10 mouse cellular contexts compared by ENCODE assay signal in the genomic region with DNA sequence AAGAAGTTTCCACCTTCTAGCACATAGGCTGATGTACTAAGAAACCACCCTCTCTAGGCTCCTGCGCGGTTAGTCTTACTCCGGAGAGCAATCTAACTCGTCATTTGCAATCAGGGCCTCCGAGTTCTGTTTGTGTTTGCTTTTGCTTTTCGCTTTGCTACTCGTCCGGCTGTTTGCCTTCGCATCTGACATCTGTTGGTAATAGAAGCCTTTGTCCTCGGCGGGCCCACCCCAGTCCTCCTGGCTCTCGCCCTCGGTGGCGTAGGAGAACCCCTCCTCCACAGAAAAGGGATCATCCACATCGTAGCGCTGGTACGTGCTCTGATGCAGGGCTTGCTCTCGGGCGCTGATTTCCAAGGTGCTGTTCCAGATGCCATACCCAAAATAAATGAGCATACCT. TPM values are rescaled to one million over a fixed set of nuclear protein-coding genes. Genes with fewer than 3 reads are reported as not detected.
DNase-seq lines count a peak whose midpoint lies in the region; ATAC-seq lines count a peak whose summit lies in the region.
"Had no signal": no experiment of that assay in that cellular context is flagged by ENCODE, and none has a peak within 500 bp of the region (broad histone marks: within the 10 kb centered on the region; RNA-seq: fewer than 3 reads in every experiment).

No protein-coding gene starts in this region.

- H3K9ac ChIP-seq in embryonic facial prominence, embryonic 11.5 days (replicated peaks; ENCODE audit: low read length) = peak overlapping the region; percentile 47
- H3K9ac ChIP-seq in hindbrain, embryonic 12.5 days = 0 out of 2 replicates have a peak overlapping the region, but pooled peaks have one; percentile 27
- H3K9ac ChIP-seq in midbrain, embryonic 16.5 days (ENCODE audit: low read depth, low read length) = 0 out of 2 replicates have a peak overlapping the region, but pooled peaks have one; percentile 21

- H3K4me1 ChIP-seq in embryonic facial prominence, embryonic 11.5 days (ENCODE audit: control insufficient read depth, insufficient read depth, low read length) = no peaks in the 10 kb centered on the region
- H3K4me1 ChIP-seq in hindbrain, embryonic 12.5 days = peaks cover 25% of the 10 kb centered on the region
- peaks cover 3% of the 10 kb centered on the region; the same call in 1 of the 2 replicates for H3K4me1 ChIP-seq in midbrain, embryonic 16.5 days (ENCODE audit: control insufficient read depth, insufficient read depth, low read length)

- ATAC-seq in embryonic facial prominence, embryonic 11.5 days (replicated peaks; ENCODE audit: insufficient number of reproducible peaks, low FRiP score, low TSS enrichment, low read depth) = no peak
- peak; percentile 69 for ATAC-seq in hindbrain, embryonic 12.5 days (ENCODE audit: low FRiP score)
- ATAC-seq in midbrain, embryonic 16.5 days = 0 out of 2 replicates have a peak, but pooled peaks have one; percentile 30
- ATAC-seq in megakaryocyte progenitor cell, adult 5-6 weeks (replicated peaks; ENCODE audit: poor library complexity) = no peak

- peak overlapping the region; percentile 37 for H3K27ac ChIP-seq in embryonic facial prominence, embryonic 11.5 days (replicated peaks; ENCODE audit: low read depth, low read length)
- H3K27ac ChIP-seq in hindbrain, embryonic 12.5 days = no peak overlapping the region
- H3K27ac ChIP-seq in midbrain, embryonic 16.5 days (ENCODE audit: low read length) = no peak overlapping the region

- no peaks in the 10 kb centered on the region for H3K27me3 ChIP-seq in embryonic facial prominence, embryonic 11.5 days (ENCODE audit: control insufficient read depth, insufficient read depth, low read length)
- no peaks in the 10 kb centered on the region for H3K27me3 ChIP-seq in hindbrain, embryonic 12.5 days
- H3K27me3 ChIP-seq in midbrain, embryonic 16.5 days (ENCODE audit: control insufficient read depth, insufficient read depth, low read depth, low read length) = no peaks in the 10 kb centered on the region

- no peaks in the 10 kb centered on the region for H3K9me3 ChIP-seq in embryonic facial prominence, embryonic 11.5 days (replicated peaks; ENCODE audit: control insufficient read depth, low read length)
- H3K9me3 ChIP-seq in hindbrain, embryonic 12.5 days (replicated peaks) = no peaks in the 10 kb centered on the region
- H3K9me3 ChIP-seq in midbrain, embryonic 16.5 days (replicated peaks; ENCODE audit: control insufficient read depth, low read length, poor library complexity, severe bottlenecking) = no peaks in the 10 kb centered on the region
- H3K9me3 ChIP-seq: G1E had no signal

- no peaks in the 10 kb centered on the region for H3K36me3 ChIP-seq in embryonic facial prominence, embryonic 11.5 days (replicated peaks; ENCODE audit: control insufficient read depth, insufficient read depth, low read depth, low read length)
- H3K36me3 ChIP-seq in hindbrain, embryonic 12.5 days = no peaks in the 10 kb centered on the region
- H3K36me3 ChIP-seq in midbrain, embryonic 16.5 days (ENCODE audit: control insufficient read depth, insufficient read depth, low read length) = no peaks in the 10 kb centered on the region
- H3K36me3 ChIP-seq: G1E had no signal

- H3K4me3 ChIP-seq in embryonic facial prominence, embryonic 11.5 days (ENCODE audit: low read depth, low read length) = no peak overlapping the region
- H3K4me3 ChIP-seq in hindbrain, embryonic 12.5 days = peak overlapping the region; percentile 13; the same call in 1 of the 2 replicates
- H3K4me3 ChIP-seq in midbrain, embryonic 16.5 days (ENCODE audit: low read depth, low read length) = no peak overlapping the region

- H3K4me2 ChIP-seq in embryonic facial prominence, embryonic 11.5 days (ENCODE audit: low read depth, low read length) = peak overlapping the region; percentile 29; the same call in 1 of the 2 replicates
- H3K4me2 ChIP-seq in hindbrain, embryonic 12.5 days (replicated peaks) = peak overlapping the region; percentile 46
- peak overlapping the region; percentile 34 for H3K4me2 ChIP-seq in midbrain, embryonic 16.5 days (ENCODE audit: low read length)

- peak; percentile 41 to 51 for DNase-seq in kidney, postnatal 4 days
- no peak for DNase-seq in kidney, postnatal 14 days
- DNase-seq in embryonic facial prominence, embryonic 11.5 days (ENCODE audit: low spot score) = peak; percentile 64
- no peak for DNase-seq in frontal cortex, postnatal 25 days (ENCODE audit: low spot score in 2 of 2)
- no peak for DNase-seq in adrenal gland, postnatal 25 days
- DNase-seq: cerebellum, adult 9-11 months had no signal

- WGBS in embryonic facial prominence, embryonic 11.5 days = under 1% methylated on average over 19 of the region's 19 CpGs
- WGBS in hindbrain, embryonic 12.5 days = 9% methylated on average over 19 of the region's 19 CpGs
- 12% methylated on average over 19 of the region's 19 CpGs for WGBS in midbrain, embryonic 16.5 days

RNA-seq across cellular contexts. Expression of a gene that starts 59.3 kb away (rescaled TPM):
- 28.3 and 36.7 TPM in 2 replicates for polyA plus RNA-seq in embryonic facial prominence, embryonic 11.5 days (2014; fragmentation: Nextera tagmentation; extraction: Ambion mirVana)
- polyA plus RNA-seq in hindbrain, embryonic 12.5 days (2016; fragmentation: Nextera tagmentation; extraction: Ambion mirVana) = 31.2 and 31.3 TPM in 2 replicates
- 37.3 and 41.4 TPM in 2 replicates for polyA plus RNA-seq in midbrain, embryonic 16.5 days (2015; fragmentation: Nextera tagmentation; extraction: Ambion mirVana)
- not detected in 2 replicates for total RNA-seq in megakaryocyte progenitor cell, adult 5-6 weeks (2015)
- not detected in 2 replicates for total RNA-seq in megakaryocyte progenitor cell, adult 5-6 weeks (2017)
- 6.6 and 9.4 TPM in 2 replicates for total RNA-seq in adrenal gland, postnatal 25 days (2021)
- total RNA-seq: G1E had no signal
- polyA plus RNA-seq: G1E had no signal

Comparison
In these comparisons a context has a peak if more than half of its experiments do, and no peak if none do; other contexts are left out.
1. DNase-seq: peak in kidney, postnatal 4 days (2 of 2) and embryonic facial prominence, embryonic 11.5 days (single experiment); none in kidney, postnatal 14 days (single experiment), frontal cortex, postnatal 25 days (0 of 2) and adrenal gland, postnatal 25 days (single experiment).
2. ATAC-seq: peak in hindbrain, embryonic 12.5 days (single experiment) and midbrain, embryonic 16.5 days (single experiment); none in embryonic facial prominence, embryonic 11.5 days (single experiment) and megakaryocyte progenitor cell, adult 5-6 weeks (single experiment).
3. Peak in every context shown above with its lines, with median percentiles within 50 percentile points of each other: H3K4me2 ChIP-seq and H3K9ac ChIP-seq.